Mouse (Mus musculus) ovary, postnatal 14 days (tissue): Measurements from ENCODE around the gene Strap.

Source experiments
- DNase-seq: peaks from one replicate; pipeline ENCODE4 v3.0.0; 2022; ENCODE audit warnings: low spot score

Gene Strap

DNA sequence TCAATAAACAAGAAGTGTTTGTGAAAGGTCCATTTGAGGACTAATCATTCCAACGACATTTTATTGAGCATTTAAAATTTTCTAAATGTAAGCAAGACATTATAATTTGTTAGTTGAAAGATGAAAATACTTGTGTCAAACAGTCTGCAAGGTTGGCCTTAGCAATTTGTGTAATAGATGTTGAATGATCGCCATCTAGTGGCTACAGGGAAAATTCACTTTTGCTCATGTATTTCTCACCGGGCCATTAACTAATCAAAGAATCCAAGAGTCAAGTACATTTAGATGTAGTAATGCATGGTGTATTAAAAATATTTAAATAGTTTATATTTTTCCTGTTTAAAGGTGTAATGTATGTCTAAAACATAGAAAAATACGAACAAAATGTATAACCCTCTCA lies 11.0 kb upstream of the Strap start:
- peak; percentile 37 for DNase-seq

DNA sequence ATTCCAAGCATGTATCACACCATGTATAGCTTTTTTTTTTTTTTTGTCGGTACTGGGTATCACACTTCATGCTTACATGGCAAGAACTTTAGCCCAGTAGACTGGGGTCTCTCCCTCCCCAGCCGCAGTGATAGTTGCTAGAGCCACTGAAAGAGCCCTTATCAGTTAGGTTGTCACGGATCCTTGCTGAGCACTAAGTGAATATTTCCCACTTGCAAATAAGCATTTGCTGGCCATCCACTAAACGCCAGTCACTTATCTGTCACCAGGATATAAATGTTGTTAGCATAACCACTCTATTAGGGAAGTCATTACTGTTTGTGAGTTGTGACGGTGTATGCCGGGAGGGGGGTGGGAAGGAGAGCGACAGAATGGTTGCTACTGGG lies 425 bp upstream of the Strap start:
- no peak for DNase-seq

DNA sequence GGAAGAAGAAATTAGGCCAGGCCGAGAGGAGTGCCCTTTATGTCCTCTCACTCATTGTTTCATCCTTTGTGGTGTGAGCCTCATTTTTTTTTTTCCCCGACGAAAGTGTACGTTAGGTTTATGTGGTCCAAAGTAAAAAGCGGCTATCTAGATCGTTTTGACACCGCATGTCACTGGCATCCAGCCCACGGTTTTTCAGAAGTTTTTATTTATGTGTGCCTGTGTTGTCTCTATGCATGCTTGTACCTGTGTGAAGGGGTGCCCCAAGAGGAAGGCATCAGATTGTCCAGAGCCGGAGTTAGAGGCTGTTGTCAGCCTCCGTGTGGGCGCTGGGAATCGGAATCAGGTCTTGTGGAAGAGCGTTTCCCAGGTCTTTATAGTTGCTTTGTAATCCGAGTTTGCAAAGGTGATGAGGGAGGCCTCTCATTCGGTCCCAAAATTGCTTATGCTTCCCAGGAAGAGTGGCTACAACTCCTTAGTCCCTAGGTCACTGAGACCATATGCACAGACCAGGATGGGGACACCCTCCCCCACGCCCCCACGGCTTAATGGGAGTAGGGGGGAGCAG lies 877 bp downstream of the Strap start:
- DNase-seq = no peak

DNA sequence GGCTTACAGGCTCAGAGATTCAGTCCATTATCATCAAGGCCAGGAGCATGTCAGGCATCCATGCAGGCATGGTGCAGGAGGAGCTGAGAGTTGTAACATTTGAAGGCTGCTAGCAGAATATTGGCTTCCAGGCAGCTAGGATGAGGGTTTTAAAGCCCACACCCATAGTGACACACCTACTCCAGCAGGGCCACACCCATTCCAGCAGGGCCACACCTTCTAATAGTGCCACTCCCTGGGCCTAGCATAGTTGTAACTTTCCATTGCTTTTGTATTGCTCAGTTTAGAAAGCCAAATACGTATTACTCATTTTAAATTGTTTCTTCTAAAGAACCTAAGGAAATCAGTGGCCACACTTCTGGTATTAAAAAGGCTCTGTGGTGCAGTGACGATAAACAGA lies 6.1 kb downstream of the Strap start:
- no peak for DNase-seq

- no peak for DNase-seq
Observed at GRCm38 (mm10) chr6:137744700-137745099, 9.8 kb downstream of the Strap start.

- DNase-seq = no peak
Observed at GRCm38 (mm10) chr6:137747174-137747928, 12.5 kb downstream of the Strap start.

GRCm38 (mm10) chr6:137751551-137752274 lies 16.8 kb downstream of the Strap start:
- no peak for DNase-seq

- DNase-seq = no peak
Observed at GRCm38 (mm10) chr6:137752275-137752655, 17.4 kb downstream of the Strap start.

DNA sequence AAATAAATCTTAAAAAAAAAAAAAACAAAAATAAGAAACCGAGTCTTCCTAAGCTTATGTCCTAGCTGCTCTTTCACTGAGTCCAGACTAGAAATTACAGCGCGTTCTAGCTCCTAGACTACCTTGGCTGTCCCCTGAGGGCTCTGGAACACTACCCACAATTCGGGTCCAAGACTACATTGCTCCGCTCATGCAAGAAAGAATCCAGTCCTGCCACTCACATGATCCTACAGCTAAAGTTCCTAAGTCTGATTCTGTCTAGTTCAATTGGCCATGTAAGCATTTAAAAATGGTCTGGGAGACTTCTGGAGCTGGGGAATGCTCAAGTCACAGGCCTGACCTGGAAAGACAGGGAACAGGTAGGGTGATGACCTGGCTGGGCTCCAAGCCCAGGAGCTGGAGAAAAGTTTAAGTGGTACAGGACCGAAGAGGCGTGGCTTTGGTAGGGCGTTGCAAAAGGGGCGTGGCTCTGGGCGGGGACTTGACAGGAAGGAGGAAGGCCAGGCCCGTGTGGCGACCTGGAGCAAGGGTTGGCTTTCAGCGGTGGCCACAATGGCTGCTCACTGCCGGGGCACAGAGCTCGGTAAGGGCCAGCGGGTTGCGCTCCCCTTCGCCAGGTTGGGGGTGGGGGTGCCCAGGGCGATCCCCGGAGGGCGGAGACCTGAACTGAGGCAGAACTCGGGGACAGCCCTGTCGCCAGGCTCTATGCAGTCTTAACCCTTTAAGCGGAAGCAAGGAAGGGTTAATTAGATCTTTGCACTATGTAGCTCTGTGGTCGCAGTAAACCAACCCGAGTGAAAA lies 19.4 kb downstream of the Strap start, which contains the start of gene Dera:
Gene Dera (plus strand): TSS at position 491 of the 801 bp plus-strand sequence.
- peak; percentile 76 for DNase-seq

DNA sequence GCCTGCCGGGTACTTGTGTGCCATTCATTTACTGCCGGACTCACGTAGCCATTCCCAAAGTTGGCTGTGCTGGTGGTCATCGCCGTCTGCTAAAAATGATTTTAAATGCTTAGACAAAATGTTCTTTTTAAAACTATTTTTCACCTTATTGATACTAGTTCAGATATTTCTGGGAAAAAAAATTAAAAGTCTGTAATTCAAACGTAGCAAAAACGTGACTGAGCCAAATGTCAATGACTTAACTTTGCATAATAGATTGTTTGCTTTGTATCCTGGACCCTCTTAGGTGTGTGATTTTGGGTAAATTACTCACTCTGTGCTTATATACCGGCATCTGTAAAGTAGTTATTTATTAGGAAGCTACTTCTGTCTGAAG lies 20.0 kb downstream of the Strap start:
- no peak for DNase-seq

DNA sequence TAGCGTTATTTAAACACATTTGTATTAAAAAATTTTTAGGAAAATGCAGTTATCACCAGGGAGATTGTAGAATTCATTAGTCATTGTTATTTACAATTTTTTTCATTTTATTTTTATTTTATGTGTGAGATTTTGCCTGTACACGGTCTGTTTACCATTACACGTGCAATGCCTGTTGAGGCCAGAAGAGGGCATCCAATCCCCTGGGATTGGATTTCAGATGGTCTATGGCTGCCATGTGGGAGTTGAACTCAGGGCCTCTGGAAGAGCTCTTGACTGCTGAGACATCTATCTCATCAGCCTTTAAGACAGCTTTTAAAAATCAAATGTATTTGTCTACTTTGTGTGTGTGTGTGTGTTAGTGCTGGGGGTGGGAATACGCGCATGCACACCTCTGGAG lies 21.4 kb downstream of the Strap start:
- DNase-seq = peak; percentile 18

GRCm38 (mm10) chr6:137757891-137758290 lies 23.0 kb downstream of the Strap start:
- DNase-seq = no peak

GRCm38 (mm10) chr6:137759681-137760080 lies 24.8 kb downstream of the Strap start:
- DNase-seq = no peak

- DNase-seq = no peak
Observed at GRCm38 (mm10) chr6:137760966-137761365, 26.1 kb downstream of the Strap start.

DNA sequence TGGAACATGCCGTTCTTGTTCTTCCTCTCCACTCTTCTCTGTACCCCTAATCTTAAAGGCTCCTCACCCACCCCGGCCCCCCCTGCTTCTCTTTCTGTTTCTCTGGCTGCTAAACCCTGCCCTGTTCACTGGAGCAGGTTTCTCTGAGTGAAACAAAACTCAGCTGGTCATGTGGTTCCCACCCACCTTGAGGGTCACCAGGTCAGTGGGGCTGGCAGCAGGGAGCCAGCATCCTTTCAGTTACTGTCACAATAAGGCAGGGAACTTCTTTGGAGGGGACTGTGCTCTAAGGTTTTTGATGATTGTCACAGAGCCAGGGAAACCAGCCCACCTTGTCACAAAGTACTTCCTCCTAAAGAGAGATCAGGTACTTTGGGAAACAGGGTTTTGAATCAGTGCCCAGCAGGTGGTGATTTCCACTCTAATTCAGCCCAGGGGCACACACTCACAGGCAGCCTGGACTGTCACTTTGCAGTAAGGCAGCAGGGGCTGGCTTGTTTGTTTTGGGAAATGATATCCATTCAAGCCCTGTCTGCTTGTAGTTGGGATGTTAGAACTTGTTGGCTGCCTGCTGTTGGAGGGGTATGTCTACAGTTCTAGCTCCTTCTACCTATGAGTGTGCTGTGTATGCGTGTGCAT lies 29.8 kb downstream of the Strap start:
- no peak for DNase-seq

DNA sequence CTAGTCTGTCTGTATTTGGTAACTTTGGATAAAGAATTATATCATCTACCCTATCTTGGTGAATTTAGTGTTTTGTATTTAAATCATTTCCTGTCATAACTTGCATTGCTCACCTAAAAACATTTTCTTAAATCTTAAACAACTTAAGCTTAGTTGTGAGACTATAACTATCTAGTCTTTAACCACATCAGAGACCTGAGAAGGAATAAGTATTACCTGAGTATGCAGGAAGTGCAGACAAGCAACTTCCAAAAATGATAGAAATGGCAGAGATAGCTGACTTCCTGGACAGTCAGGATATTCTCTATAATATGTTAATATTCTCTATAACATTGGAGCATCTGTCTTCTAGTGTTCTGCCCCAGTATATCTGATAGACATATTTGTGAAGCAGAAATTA lies 31.3 kb downstream of the Strap start:
- no peak for DNase-seq

GRCm38 (mm10) chr6:137771621-137772250 lies 36.9 kb downstream of the Strap start:
- no peak for DNase-seq

DNA sequence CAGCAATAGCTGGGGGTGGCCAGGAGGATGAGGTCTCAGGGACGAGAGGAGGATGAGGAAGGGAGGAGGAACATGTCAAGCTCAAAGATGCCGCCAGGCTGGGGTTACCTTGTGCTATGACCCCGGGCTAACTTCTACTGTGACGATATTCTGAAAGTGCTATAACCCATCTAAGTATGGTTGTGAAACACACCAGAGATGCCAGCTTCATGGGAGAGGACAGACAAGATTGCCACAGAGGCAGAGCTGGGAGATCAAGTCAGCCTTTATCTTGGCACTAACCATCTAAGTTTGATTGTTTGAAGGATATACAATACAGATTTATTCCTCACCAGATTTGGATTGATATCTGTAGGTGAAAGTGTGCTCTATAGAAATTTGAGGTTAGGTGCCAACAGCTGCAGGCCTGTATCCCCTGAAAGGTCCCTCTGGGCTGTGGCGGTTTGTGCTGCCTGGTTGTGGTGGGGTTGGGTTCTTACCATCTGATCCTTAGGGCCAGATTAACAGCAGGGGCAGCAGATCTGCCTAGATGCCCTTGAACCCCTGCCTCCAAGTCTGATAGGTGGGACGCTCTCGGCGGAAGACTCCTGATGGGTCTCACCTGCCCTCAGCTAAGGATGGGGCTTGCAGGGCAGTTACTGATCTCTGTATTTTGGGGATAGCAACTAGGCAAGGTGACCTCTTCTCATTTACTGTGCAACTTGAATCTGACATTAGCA lies 38.2 kb downstream of the Strap start:
- no peak for DNase-seq

DNA sequence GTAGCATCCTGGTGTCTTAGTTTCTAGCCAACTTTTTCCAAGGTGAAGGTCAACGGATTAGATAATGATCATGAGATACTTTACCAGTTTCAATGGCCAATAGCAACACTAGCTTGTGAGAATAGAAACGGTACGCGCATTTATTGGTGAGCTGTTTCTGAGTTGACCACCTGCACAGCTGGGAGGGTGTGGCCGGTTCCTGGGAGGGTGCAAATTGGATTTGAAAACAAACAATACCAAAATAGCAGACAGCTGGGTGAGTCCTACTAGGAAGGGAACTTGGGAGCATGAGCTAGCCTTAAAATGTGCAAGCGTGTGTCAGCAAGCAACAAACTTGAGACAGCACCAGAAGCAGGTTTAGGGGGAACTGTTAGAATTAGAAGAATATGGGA lies 38.8 kb downstream of the Strap start:
- DNase-seq = no peak

- DNase-seq = no peak
Observed at GRCm38 (mm10) chr6:137774166-137774565, 39.3 kb downstream of the Strap start.

DNA sequence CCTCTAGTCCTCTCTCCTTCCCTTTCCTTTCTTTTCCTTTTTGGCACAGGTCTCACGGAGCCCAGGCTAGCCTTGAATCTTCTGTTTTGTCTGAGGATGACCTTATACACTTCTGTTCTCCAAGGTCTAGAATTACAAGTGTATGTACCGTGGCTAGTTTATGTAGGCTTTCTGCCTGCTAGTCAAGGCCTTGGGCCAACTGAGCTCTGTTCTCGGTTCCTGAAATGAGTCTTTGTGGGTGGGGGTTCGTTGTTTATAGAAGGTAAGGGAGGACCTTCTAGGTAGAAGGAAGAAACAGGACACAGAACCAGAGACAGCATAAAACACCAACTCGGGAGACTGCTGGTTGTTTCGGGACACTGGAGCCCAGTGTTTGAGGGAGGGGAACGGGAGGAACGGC lies 40.3 kb downstream of the Strap start:
- no peak for DNase-seq
